Mouse (Mus musculus) embryonic fibroblast, embryonic 13.5 days (primary cell): ENCODE data around the gene Mcrip2.

Source experiments
- CTCF ChIP-seq: IDR thresholded peaks from 2 replicates; pipeline ENCODE4 v1.5.1; 2011; ENCODE audit warnings: mild to moderate bottlenecking, control low read depth, low read length, moderate library complexity, borderline replicate concordance; ENCODE audit not compliant: insufficient read depth
- POLR2A ChIP-seq: IDR thresholded peaks from 2 replicates; pipeline ENCODE4 v1.6.1; 2011; ENCODE audit warnings: low read depth, mild to moderate bottlenecking, control low read depth, low read length, moderate library complexity

DNA sequence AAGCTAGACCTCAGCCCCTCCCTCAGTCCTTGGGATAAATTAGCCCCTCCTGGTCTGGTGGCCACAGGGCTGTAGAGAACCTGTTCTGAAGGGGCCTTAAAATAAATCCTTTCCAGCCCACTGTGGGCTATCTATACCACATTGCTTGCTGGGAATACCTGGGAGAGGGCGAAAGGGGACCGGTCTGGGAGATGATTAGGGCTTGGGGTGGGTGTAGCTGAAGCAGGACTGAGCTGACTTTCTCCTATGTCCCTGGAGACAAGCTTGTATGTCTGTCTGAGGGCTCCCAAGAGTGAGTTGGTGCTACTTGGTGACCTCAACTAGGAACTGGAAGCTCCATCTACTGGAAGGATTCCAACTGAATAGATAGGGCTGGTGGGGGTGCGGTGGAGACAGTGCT is 8.5 kb upstream of the Mcrip2 start:
- TF ChIP-seq CTCF (no peak), POLR2A (no peak)
